Mouse (Mus musculus): ENCODE data around the gene Lrrk1. TPM values are rescaled to one million over a fixed set of nuclear protein-coding genes. Genes with fewer than 3 reads are reported as not detected.

Lrrk1 gene
- polyA plus RNA-seq, 1 experiment from 2014 or later: 16.2 TPM

DNA sequence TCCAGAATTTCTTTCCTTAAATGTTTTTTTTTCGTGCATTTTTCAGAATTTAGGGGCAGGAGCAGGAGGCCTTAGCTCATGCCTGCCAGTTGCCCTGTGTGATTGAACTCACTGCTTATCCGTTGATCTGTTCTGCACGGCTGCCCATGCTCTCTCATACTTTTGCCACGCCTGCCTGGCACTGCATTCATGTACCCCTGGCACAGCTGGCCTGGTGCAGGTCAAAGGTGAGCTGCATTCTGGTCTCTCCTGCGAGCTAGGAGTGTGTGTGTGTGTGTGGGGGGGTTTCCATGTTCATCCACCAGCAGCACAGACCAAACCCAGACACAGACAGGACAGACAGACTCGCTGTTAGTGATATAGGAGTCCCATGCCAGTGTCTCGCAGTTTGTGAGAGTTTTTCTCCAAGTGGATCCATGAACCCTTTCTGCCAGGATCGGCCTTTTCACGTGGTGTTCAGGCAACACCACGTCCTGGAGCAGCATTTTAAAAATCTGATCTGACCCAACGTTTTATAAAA, 141.4 kb downstream of the Lrrk1 start:
- no peaks in the 10 kb centered on the region for H3K27me3 ChIP-seq
- ATAC-seq (ENCODE audit: insufficient number of reproducible peaks, low FRiP score, low TSS enrichment, low read depth): no peak
- 75% methylated on average over 11 of the region's 11 CpGs for WGBS

DNA sequence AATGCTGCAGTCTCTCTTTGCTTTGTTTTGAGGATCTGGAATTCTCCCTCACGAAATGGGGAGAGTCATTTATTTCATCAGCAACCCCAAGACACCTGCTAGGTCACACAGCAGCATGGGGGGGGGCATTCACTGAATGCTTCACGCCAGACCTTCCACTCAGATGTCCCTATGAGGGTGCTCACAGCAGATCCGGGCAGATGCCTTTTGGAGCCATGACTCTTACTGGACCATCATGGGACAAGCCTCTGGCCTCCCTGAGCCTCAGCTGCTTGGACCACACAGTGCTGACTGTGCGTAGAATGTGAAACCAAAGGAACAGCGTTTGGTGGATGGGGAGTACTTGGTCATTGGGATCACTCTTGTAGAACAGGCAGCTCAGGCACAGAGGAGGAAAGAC, 142.5 kb downstream of the Lrrk1 start:
- H3K4me1 ChIP-seq: peaks cover 28% of the 10 kb centered on the region
- 85% methylated on average over 5 of the region's 5 CpGs for whole genome bisulfite sequencing
- no peak for ATAC-seq (ENCODE audit: insufficient number of reproducible peaks, low FRiP score, low TSS enrichment, low read depth)

More for the DNA sequence above, 141.4 kb downstream of the Lrrk1 start:
- H3K9ac ChIP-seq: no peak overlapping the region
- no peaks in the 10 kb centered on the region for H3K36me3 ChIP-seq
- no peak overlapping the region for H3K27ac ChIP-seq
- H3K4me2 ChIP-seq: no peak overlapping the region
- peaks cover 28% of the 10 kb centered on the region for H3K4me1 ChIP-seq
- H3K4me3 ChIP-seq: no peak overlapping the region
- H3K9me3 ChIP-seq: no peaks in the 10 kb centered on the region

DNA sequence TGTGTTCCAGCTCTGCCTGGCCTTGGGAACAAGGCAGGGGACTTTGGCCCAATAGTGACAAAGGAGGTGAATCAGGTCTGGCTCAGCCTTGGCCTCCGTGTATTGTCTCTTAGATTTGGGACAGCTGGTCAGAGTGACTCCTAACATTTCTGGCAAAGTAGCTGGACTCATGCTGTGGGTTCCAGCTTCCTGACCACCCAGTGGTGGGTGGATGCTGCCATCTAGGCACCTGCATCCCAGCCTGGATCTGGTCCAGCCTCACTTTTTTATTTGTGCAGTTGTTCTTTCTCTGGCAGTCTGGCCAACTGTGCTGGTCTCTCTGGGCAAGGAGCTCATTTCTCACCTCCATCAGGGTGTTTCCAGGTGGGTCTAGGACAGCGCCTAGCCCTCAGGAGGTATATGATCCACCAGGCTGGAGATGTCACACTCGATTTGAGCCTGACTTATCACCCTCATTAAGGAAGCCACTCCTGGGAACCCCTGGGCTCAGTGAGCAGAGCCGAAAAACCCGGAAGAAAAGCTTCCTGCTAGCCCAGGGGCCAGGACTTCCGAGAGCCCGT, 144.3 kb downstream of the Lrrk1 start:
- Histone ChIP-seq H3K27ac (no peak overlapping the region), H3K9ac (no peak overlapping the region), H3K36me3 (no peaks in the 10 kb centered on the region), H3K27me3 (no peaks in the 10 kb centered on the region), H3K4me2 (no peak overlapping the region), H3K9me3 (no peaks in the 10 kb centered on the region), H3K4me1 (peaks cover 15% of the 10 kb centered on the region), H3K4me3 (no peak overlapping the region)
- WGBS: 65% methylated on average over 7 of the region's 7 CpGs
- ATAC-seq (ENCODE audit: insufficient number of reproducible peaks, low FRiP score, low TSS enrichment, low read depth): no peak

More for the DNA sequence above, 142.5 kb downstream of the Lrrk1 start:
- Histone ChIP-seq H3K9me3 (no peaks in the 10 kb centered on the region), H3K4me2 (no peak overlapping the region), H3K27me3 (no peaks in the 10 kb centered on the region), H3K9ac (no peak overlapping the region), H3K27ac (no peak overlapping the region), H3K36me3 (no peaks in the 10 kb centered on the region), H3K4me3 (no peak overlapping the region)

DNA sequence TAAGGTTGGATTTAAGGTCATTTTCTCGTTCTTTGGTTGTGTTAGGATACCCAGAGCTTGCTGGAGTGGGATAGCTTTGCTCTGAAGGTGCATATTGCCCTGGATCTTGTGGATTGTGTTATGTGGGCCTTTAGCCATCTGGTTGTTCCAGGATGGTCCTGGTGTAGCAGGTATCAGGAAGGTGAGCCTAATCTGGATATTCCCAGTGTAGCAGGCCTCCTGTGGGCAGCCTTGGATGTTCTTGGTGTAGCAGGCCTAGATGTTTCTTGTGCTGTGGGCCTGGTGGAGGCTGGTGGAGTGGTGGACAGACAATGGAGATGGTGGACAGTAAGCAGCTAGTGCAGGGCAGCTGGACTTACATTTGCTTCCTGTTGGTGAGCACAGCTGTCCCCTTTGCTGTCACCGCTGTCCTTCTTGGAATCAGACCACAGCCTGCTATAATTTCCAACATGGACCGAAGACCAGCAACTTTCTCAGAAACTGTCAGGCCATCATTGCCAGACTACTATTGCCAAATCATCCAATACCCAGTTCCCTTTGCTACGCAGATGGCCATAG, 146.2 kb downstream of the Lrrk1 start:
- Histone ChIP-seq H3K4me3 (no peak overlapping the region), H3K36me3 (no peaks in the 10 kb centered on the region), H3K27me3 (no peaks in the 10 kb centered on the region), H3K4me1 (no peaks in the 10 kb centered on the region), H3K9ac (no peak overlapping the region), H3K27ac (no peak overlapping the region), H3K9me3 (no peaks in the 10 kb centered on the region), H3K4me2 (no peak overlapping the region)
- no peak for ATAC-seq (ENCODE audit: insufficient number of reproducible peaks, low FRiP score, low TSS enrichment, low read depth)
- 88% methylated on average over 4 of the region's 4 CpGs for WGBS

DNA sequence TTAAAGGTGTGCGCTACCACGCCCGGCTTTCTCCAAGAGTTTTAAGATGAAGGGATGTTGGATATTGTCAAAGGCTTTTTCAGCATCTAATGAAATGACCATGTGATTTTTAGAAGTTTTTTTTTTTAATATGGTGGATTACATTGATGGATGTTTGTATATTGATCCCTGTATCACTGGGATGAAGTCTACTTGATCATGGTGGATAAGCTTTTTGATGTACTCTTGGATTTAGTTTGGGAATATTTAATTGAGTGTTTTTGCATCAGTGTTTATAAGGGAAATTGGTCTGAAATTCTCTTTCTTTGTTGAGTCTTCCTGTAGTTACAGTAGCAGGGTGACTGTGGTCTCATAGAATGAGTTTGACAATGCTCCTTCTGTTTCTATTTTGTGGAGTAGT, 150.0 kb downstream of the Lrrk1 start:
- WGBS: 96% methylated on average over 3 of the region's 3 CpGs
- no peak for ATAC-seq (ENCODE audit: insufficient number of reproducible peaks, low FRiP score, low TSS enrichment, low read depth)
- no peak overlapping the region for H3K4me2 ChIP-seq

DNA sequence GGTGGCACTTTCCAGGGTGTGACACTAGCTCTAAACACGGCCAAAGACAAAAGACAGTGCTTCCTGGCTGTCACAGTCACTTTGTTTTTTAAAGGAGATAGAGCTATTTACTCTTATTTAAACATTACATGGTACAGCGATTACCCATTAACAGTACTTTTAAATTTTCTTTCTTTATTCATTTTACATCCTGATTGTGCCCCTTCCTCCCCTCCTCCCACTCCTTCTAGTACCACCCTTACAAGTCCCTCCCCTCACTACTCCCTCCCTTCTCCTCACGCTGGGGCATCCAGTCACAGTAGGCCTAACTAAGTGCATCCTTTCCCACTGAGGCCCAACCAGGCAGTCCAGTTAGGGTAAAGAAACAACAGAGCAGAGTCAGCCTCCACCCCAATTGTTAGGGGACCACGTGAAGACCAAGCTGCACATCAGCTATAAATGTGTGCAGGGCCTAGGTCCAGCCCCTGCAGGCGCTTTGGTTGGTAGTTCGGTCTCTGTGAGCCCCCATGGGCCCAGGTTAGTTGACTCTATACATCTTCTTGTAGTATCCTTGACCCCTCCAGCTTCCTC, 154.1 kb downstream of the Lrrk1 start:
- 83% methylated on average over 6 of the region's 6 CpGs for WGBS
- H3K27ac ChIP-seq: no peak overlapping the region

More for the DNA sequence above, 150.0 kb downstream of the Lrrk1 start:
- Histone ChIP-seq H3K9me3 (no peaks in the 10 kb centered on the region), H3K27me3 (no peaks in the 10 kb centered on the region), H3K4me1 (peaks cover 9% of the 10 kb centered on the region), H3K27ac (no peak overlapping the region), H3K9ac (no peak overlapping the region), H3K36me3 (no peaks in the 10 kb centered on the region), H3K4me3 (no peak overlapping the region)

DNA sequence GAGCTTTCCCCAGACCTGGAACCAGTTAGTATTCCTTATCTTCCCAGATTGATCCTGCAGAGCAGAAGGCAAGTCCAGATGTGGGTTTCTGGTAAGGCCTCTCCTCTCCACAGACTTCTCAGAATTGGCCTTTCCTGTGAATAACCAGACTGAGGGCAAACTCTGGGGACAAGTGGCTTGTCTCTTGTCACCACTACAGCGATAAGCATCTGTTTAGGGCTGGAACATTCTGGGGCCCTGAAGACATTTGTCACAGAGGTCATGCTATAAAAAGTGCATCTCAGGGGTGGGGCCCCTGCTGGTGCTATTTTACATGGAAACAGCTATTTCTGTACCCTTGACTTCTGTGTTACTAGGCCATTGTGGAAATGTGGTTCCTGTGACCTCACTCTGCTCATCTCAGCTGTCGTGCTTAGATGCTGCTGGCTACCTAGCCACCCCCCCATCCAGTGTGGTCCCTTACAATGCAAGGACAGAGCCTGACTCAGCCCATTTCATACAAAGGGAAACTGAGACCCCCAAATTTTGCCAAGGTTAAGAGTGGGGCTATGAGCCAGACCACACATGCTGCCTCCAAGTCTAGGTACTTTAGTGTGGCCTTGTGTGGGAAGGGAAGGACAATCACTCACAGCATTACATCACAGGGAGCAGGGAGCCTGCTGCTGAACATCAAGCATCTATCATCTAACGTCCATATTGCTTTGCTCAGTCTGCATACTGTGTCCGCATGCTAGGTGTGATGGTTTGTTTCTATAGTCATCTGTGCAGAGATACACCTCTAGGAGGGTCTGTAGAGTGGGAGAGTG, 154.8 kb downstream of the Lrrk1 start:
- H3K36me3 ChIP-seq: no peaks in the 10 kb centered on the region
- WGBS: 60% methylated on average over 4 of the region's 4 CpGs
- no peak overlapping the region for H3K9ac ChIP-seq
- H3K4me1 ChIP-seq: peaks cover 43% of the 10 kb centered on the region
- ATAC-seq (ENCODE audit: insufficient number of reproducible peaks, low FRiP score, low TSS enrichment, low read depth): no peak
- no peaks in the 10 kb centered on the region for H3K9me3 ChIP-seq
- no peaks in the 10 kb centered on the region for H3K27me3 ChIP-seq
- H3K27ac ChIP-seq: no peak overlapping the region
- H3K4me3 ChIP-seq: no peak overlapping the region
- H3K4me2 ChIP-seq: no peak overlapping the region

More for the DNA sequence above, 154.1 kb downstream of the Lrrk1 start:
- Histone ChIP-seq H3K27me3 (no peaks in the 10 kb centered on the region), H3K4me3 (no peak overlapping the region), H3K36me3 (no peaks in the 10 kb centered on the region), H3K9ac (no peak overlapping the region), H3K4me1 (peaks cover 38% of the 10 kb centered on the region), H3K9me3 (no peaks in the 10 kb centered on the region), H3K4me2 (no peak overlapping the region)
- no peak for ATAC-seq (ENCODE audit: insufficient number of reproducible peaks, low FRiP score, low TSS enrichment, low read depth)

DNA sequence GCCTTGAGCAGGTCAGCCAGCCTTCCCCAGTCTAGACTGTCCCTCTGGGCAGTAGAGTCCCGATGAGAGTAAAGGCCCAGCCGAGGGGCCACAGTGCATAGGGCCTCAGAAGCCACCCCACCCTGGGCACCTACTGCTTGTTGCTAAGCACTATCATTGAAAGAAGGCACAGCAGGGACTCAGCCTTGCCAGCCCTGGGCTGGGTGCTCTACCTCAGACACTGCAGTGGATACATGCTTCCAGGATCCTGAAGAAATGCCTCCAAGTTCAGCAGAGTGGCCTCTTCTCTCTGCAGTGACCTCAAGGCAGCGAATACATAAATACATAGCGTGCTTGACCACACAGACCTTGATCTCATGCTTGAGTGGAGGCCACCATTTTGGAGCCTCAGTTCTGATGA, 156.3 kb downstream of the Lrrk1 start:
- H3K36me3 ChIP-seq: no peaks in the 10 kb centered on the region
- peak overlapping the region; percentile 94 for H3K27ac ChIP-seq
- ATAC-seq (ENCODE audit: insufficient number of reproducible peaks, low FRiP score, low TSS enrichment, low read depth): no peak
- peaks cover 46% of the 10 kb centered on the region for H3K4me1 ChIP-seq
- H3K4me3 ChIP-seq: no peak overlapping the region
- H3K9me3 ChIP-seq: no peaks in the 10 kb centered on the region
- H3K9ac ChIP-seq: no peak overlapping the region
- H3K27me3 ChIP-seq: no peaks in the 10 kb centered on the region
- 86% methylated on average over 4 of the region's 4 CpGs for WGBS
- H3K4me2 ChIP-seq: no peak overlapping the region

DNA sequence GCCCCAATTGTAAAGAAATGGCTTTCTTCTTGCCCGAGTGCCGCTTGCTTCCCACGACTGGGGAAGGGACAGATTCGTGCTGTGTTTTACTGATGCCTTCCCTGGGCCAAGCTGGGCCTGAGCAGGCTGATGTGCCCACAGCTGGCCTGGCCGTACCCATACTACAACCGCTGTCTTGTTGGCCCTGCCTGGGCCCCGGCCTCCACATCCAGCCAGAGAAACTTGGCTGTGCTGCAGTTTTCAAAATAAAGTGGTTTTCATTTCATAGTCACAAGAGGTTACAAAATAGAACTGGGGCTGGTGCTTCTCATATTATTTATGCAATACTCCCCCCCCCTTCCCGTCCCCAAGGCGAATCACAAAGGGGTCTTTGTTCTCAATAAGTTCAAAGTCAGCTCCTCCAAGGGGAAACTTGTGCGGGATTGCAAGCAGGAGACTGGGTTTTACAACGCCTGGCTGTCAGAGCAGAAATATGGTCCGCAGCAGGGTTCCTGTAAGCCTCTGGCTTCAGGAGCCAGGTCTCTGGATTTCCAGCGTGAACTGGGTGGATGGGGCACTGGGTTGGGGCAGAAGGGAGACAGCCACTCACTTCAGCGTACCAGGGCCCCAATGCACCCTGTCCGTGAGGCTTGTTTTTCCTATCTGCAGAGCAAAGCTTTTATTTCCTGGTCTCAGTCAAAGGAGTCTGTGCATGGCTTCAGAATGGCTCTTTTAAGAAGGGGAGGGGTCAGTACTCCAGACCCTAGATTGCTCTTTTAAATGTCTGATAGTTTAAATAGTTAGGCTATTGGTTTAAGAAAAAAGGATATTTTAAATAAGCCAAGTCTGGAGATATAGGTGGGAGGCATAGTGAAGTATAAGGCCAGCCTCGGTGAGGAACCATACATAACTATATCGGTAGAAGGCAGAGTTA, 157.3 kb downstream of the Lrrk1 start:
- Histone ChIP-seq H3K4me1 (peaks cover 46% of the 10 kb centered on the region), H3K27me3 (no peaks in the 10 kb centered on the region), H3K4me2 (no peak overlapping the region), H3K27ac (peak overlapping the region; percentile 94), H3K9ac (0 out of 2 replicates have a peak overlapping the region, but pooled peaks have one; percentile 20), H3K4me3 (no peak overlapping the region), H3K36me3 (no peaks in the 10 kb centered on the region), H3K9me3 (no peaks in the 10 kb centered on the region)
- 29% methylated on average over 17 of the region's 17 CpGs for WGBS
- ATAC-seq (ENCODE audit: insufficient number of reproducible peaks, low FRiP score, low TSS enrichment, low read depth): peak; percentile 59

DNA sequence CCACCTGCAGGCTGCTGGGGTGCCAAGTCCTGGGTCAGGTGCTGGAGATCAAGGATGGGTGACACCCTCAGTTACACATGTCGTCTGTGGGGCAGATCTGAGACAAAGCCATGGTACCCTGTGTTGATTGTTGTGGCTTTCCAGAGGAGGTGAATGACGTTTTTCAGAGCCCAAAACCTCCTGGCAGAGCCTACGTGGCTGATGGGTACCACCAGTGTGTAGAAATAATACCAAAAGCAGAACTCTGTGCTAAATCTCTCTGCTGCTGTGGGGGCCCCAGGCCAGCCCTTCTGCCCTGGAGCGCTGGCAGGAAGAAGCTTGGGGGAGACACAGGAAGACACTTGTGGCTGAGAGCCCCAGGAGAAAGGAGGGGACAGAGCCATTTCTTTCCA, 157.9 kb downstream of the Lrrk1 start:
- Histone ChIP-seq H3K27me3 (no peaks in the 10 kb centered on the region), H3K4me2 (no peak overlapping the region), H3K36me3 (no peaks in the 10 kb centered on the region), H3K9me3 (no peaks in the 10 kb centered on the region), H3K4me3 (no peak overlapping the region), H3K27ac (peak overlapping the region; percentile 94), H3K4me1 (peaks cover 46% of the 10 kb centered on the region), H3K9ac (0 out of 2 replicates have a peak overlapping the region, but pooled peaks have one; percentile 20)
- ATAC-seq (ENCODE audit: insufficient number of reproducible peaks, low FRiP score, low TSS enrichment, low read depth): no peak
- WGBS: 51% methylated on average over 4 of the region's 4 CpGs

DNA sequence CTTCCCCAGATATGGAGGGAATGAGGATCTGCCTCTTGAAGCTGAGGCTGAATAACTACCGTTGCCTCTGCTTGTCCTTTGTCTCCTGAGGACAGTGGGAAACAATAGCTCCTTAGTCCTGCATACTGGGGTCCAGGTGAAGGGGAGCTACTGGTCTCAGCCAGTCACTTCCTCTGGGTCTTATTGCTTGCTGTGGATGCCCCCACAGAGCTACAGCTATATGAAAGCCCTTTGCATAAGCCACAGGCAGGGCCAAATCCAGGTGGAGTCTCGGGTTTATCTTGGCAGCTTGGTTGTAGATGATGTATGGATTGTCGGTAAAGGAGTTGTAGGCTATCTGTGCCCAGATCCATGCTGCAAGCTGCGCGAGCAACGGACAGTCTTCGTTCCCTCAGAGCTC, 158.7 kb downstream of the Lrrk1 start:
- no peak overlapping the region for H3K4me2 ChIP-seq
- no peak overlapping the region for H3K4me3 ChIP-seq
- H3K27me3 ChIP-seq: no peaks in the 10 kb centered on the region
- no peak for ATAC-seq (ENCODE audit: insufficient number of reproducible peaks, low FRiP score, low TSS enrichment, low read depth)
- no peaks in the 10 kb centered on the region for H3K36me3 ChIP-seq
- H3K4me1 ChIP-seq: peaks cover 46% of the 10 kb centered on the region
- peak overlapping the region; percentile 94 for H3K27ac ChIP-seq
- H3K9me3 ChIP-seq: no peaks in the 10 kb centered on the region
- 63% methylated on average over 7 of the region's 7 CpGs for WGBS
- H3K9ac ChIP-seq: no peak overlapping the region
